Mouse (Mus musculus) stomach, embryonic 15.5 days (tissue): ENCODE results near the gene Nosip. TPM values are rescaled to one million over a fixed set of nuclear protein-coding genes. Genes with fewer than 3 reads are reported as not detected.
"Not testable (repeated sequence)": the region's sequence is repeated elsewhere in the genome, so short reads cannot be mapped to it uniquely, and the experiment has no call there.

Source experiments
- ATAC-seq: fragments of 200-750 bp; cut with Nextera tagmentation; 2 replicates; pipeline ENCODE4 v1.8.0; 2017; ENCODE audit warnings: low read depth, moderate number of reproducible peaks, moderate TSS enrichment; ENCODE audit not compliant: insufficient read depth, low FRiP score
- H3K27ac ChIP-seq: fragments of 300-500 bp; sonication (generic); 2 replicates; pipeline ENCODE4 v1.5.1; 2015; ENCODE audit warnings: mild to moderate bottlenecking, inconsistent platforms
- H3K27me3 ChIP-seq: fragments of 300-500 bp; sonication (generic); replicated peaks from 2 replicates; pipeline ENCODE4 v1.6.1; 2015; ENCODE audit warnings: inconsistent platforms
- H3K36me3 ChIP-seq: fragments of 300-500 bp; sonication (generic); 2 replicates; pipeline ENCODE4 v1.6.1; 2015; ENCODE audit warnings: inconsistent platforms
- H3K4me1 ChIP-seq: fragments of 300-500 bp; sonication (generic); 2 replicates; pipeline ENCODE4 v1.6.1; 2015; ENCODE audit warnings: inconsistent platforms
- H3K4me2 ChIP-seq: fragments of 300-500 bp; sonication (generic); 2 replicates; pipeline ENCODE4 v1.6.1; 2015; ENCODE audit warnings: mild to moderate bottlenecking, inconsistent platforms
- H3K4me3 ChIP-seq: fragments of 300-500 bp; sonication (generic); replicated peaks from 2 replicates; pipeline ENCODE4 v1.5.1; 2015; ENCODE audit warnings: inconsistent platforms
- H3K9ac ChIP-seq: fragments of 300-500 bp; sonication (generic); 2 replicates; pipeline ENCODE4 v1.6.1; 2015; ENCODE audit warnings: inconsistent platforms
- H3K9me3 ChIP-seq: fragments of 300-500 bp; sonication (generic); 2 replicates; pipeline ENCODE4 v1.6.1; 2016; ENCODE audit warnings: inconsistent platforms
- WGBS: fragments of 180-500 bp; shearing (Covaris S2); methylation state at CpG from one replicate; pipeline ENCODE4 v1.1.7; 2015; 5-methylcytosine and 5-hydroxymethylcytosine counted together
- polyA plus RNA-seq: library from polyadenylated mRNA; unstranded; fragments of >200 nt; fragmentation: Nextera tagmentation; extraction: Ambion mirVana; gene quantifications from 2 replicates; pipeline ENCODE4 v1.2.1, GENCODE M21; 2015

Gene Nosip
- polyA plus RNA-seq, 1 experiment from 2014 or later = 52.8 TPM

- Histone ChIP-seq H3K27ac (no peak overlapping the region), H3K4me1 (peaks cover 12% of the 10 kb centered on the region; the same call in 1 of the 2 replicates), H3K27me3 (no peaks in the 10 kb centered on the region), H3K4me2 (no peak overlapping the region), H3K36me3 (no peaks in the 10 kb centered on the region), H3K4me3 (no peak overlapping the region), H3K9ac (no peak overlapping the region), H3K9me3 (no peaks in the 10 kb centered on the region)
- ATAC-seq = no peak
- WGBS = 76% methylated on average over 6 of the region's 6 CpGs
Observed at GRCm38 (mm10) chr7:45095367-45095766, 33.1 kb downstream of the Nosip start.

GRCm38 (mm10) chr7:45095965-45096364 lies 33.7 kb downstream of the Nosip start:
- ATAC-seq, H3K36me3 ChIP-seq, H3K4me1 ChIP-seq, H3K4me3 ChIP-seq, H3K27ac ChIP-seq, H3K27me3 ChIP-seq, H3K9me3 ChIP-seq, H3K4me2 ChIP-seq, H3K9ac ChIP-seq: not testable (repeated sequence)
- WGBS = 94% methylated on average over 14 of the region's 14 CpGs

GRCm38 (mm10) chr7:45097479-45097878 lies 35.2 kb downstream of the Nosip start:
- 56% methylated on average over 6 of the region's 6 CpGs for WGBS
- no peak overlapping the region for H3K9ac ChIP-seq

GRCm38 (mm10) chr7:45098541-45099240 lies 36.5 kb downstream of the Nosip start:
- no peak overlapping the region for H3K27ac ChIP-seq
- no peaks in the 10 kb centered on the region for H3K36me3 ChIP-seq
- no peak for ATAC-seq
- H3K27me3 ChIP-seq = no peaks in the 10 kb centered on the region
- 87% methylated on average over 8 of the region's 8 CpGs for WGBS
- H3K4me2 ChIP-seq = no peak overlapping the region
- no peak overlapping the region for H3K4me3 ChIP-seq
- H3K9me3 ChIP-seq = no peaks in the 10 kb centered on the region
- no peak overlapping the region for H3K9ac ChIP-seq
- H3K4me1 ChIP-seq = peaks cover 16% of the 10 kb centered on the region

More at GRCm38 (mm10) chr7:45097479-45097878, 35.2 kb downstream of the Nosip start:
- Histone ChIP-seq H3K27ac (peak overlapping the region; percentile 3; the same call in 1 of the 2 replicates), H3K4me1 (peaks cover 14% of the 10 kb centered on the region), H3K4me3 (no peak overlapping the region), H3K9me3 (no peaks in the 10 kb centered on the region), H3K36me3 (no peaks in the 10 kb centered on the region), H3K4me2 (no peak overlapping the region), H3K27me3 (no peaks in the 10 kb centered on the region)
- no peak for ATAC-seq

GRCm38 (mm10) chr7:45100046-45100445 lies 37.8 kb downstream of the Nosip start:
- H3K9me3 ChIP-seq = no peaks in the 10 kb centered on the region
- no peak overlapping the region for H3K4me3 ChIP-seq
- no peak overlapping the region for H3K27ac ChIP-seq
- peaks cover 22% of the 10 kb centered on the region for H3K4me1 ChIP-seq
- 75% methylated on average over 6 of the region's 6 CpGs for WGBS
- 0 out of 2 replicates have a peak overlapping the region, but pooled peaks have one; percentile 13 for H3K4me2 ChIP-seq
- H3K9ac ChIP-seq = no peak overlapping the region
- no peak for ATAC-seq
- no peaks in the 10 kb centered on the region for H3K36me3 ChIP-seq
- no peaks in the 10 kb centered on the region for H3K27me3 ChIP-seq

- Histone ChIP-seq H3K4me3 (peak overlapping the region; percentile 44), H3K9me3 (no peaks in the 10 kb centered on the region), H3K4me1 (peaks cover 22% of the 10 kb centered on the region), H3K4me2 (peak overlapping the region; percentile 59), H3K9ac (no peak overlapping the region), H3K27ac (peak overlapping the region; percentile 93; the same call in 1 of the 2 replicates), H3K27me3 (no peaks in the 10 kb centered on the region), H3K36me3 (no peaks in the 10 kb centered on the region)
- ATAC-seq = no peak
- 69% methylated on average over 11 of the region's 11 CpGs for WGBS
Observed at GRCm38 (mm10) chr7:45102441-45102840, 40.2 kb downstream of the Nosip start.

GRCm38 (mm10) chr7:45102940-45103585 lies 40.8 kb downstream of the Nosip start:
- Histone ChIP-seq H3K9me3 (no peaks in the 10 kb centered on the region), H3K27me3 (no peaks in the 10 kb centered on the region), H3K36me3 (no peaks in the 10 kb centered on the region), H3K4me2 (peak overlapping the region; percentile 59), H3K9ac (peak overlapping the region; percentile 9; the same call in 1 of the 2 replicates), H3K4me1 (peaks cover 22% of the 10 kb centered on the region), H3K27ac (peak overlapping the region; percentile 93), H3K4me3 (peak overlapping the region; percentile 44)
- ATAC-seq = 0 out of 2 replicates have a peak, but pooled peaks have one; percentile 2
- WGBS = 48% methylated on average over 9 of the region's 9 CpGs

- Histone ChIP-seq H3K4me1 (peaks cover 22% of the 10 kb centered on the region), H3K9me3 (no peaks in the 10 kb centered on the region), H3K4me2 (peak within 1 kb of the TSS; percentile 59), H3K27me3 (no peaks in the 10 kb centered on the region), H3K4me3 (peak within 1 kb of the TSS; percentile 44), H3K9ac (peak within 1 kb of the TSS; percentile 9; the same call in 1 of the 2 replicates), H3K27ac (peak within 1 kb of the TSS; percentile 93), H3K36me3 (no peaks in the 10 kb centered on the region)
- ATAC-seq = peak; percentile 93
- 19% methylated on average over 7 of the region's 7 CpGs for WGBS
Observed at GRCm38 (mm10) chr7:45103652-45104180, 41.5 kb downstream of the Nosip start, which contains the start of gene Fcgrt. TSS of gene Fcgrt (minus strand) at chr7:45103851.

GRCm38 (mm10) chr7:45104941-45105340 lies 42.7 kb downstream of the Nosip start:
- Histone ChIP-seq H3K9ac (no peak overlapping the region), H3K4me2 (no peak overlapping the region), H3K9me3 (no peaks in the 10 kb centered on the region), H3K27ac (no peak overlapping the region), H3K4me1 (peaks cover 22% of the 10 kb centered on the region), H3K4me3 (no peak overlapping the region), H3K27me3 (no peaks in the 10 kb centered on the region), H3K36me3 (no peaks in the 10 kb centered on the region)
- WGBS = 72% methylated on average over 5 of the region's 5 CpGs
- ATAC-seq = no peak

- no peak overlapping the region for H3K4me2 ChIP-seq
- WGBS = 67% methylated on average over 8 of the region's 8 CpGs
- H3K9me3 ChIP-seq = no peaks in the 10 kb centered on the region
- H3K4me1 ChIP-seq = peaks cover 22% of the 10 kb centered on the region
- H3K9ac ChIP-seq = no peak overlapping the region
- no peak overlapping the region for H3K27ac ChIP-seq
- H3K36me3 ChIP-seq = no peaks in the 10 kb centered on the region
- no peaks in the 10 kb centered on the region for H3K27me3 ChIP-seq
- no peak overlapping the region for H3K4me3 ChIP-seq
- ATAC-seq = no peak
Observed at GRCm38 (mm10) chr7:45105491-45105890, 43.3 kb downstream of the Nosip start.

GRCm38 (mm10) chr7:45106441-45106840 lies 44.2 kb downstream of the Nosip start:
- Histone ChIP-seq H3K27me3 (no peaks in the 10 kb centered on the region), H3K27ac (no peak overlapping the region), H3K4me2 (no peak overlapping the region), H3K4me3 (no peak overlapping the region), H3K4me1 (peaks cover 22% of the 10 kb centered on the region), H3K9ac (no peak overlapping the region), H3K36me3 (no peaks in the 10 kb centered on the region), H3K9me3 (no peaks in the 10 kb centered on the region)
- ATAC-seq = no peak
- 64% methylated on average over 6 of the region's 6 CpGs for WGBS

GRCm38 (mm10) chr7:45107052-45107645 lies 44.9 kb downstream of the Nosip start:
- H3K4me2 ChIP-seq = no peak overlapping the region
- no peak overlapping the region for H3K9ac ChIP-seq
- no peak overlapping the region for H3K4me3 ChIP-seq
- peaks cover 17% of the 10 kb centered on the region for H3K4me1 ChIP-seq
- no peaks in the 10 kb centered on the region for H3K36me3 ChIP-seq
- no peaks in the 10 kb centered on the region for H3K27me3 ChIP-seq
- H3K27ac ChIP-seq = no peak overlapping the region
- no peaks in the 10 kb centered on the region for H3K9me3 ChIP-seq
- WGBS = 52% methylated on average over 5 of the region's 5 CpGs
- ATAC-seq = no peak
